Mouse (Mus musculus) bone marrow, adult 2 months (tissue): ENCODE results near the gene Aatk.

Source experiments
- CTCF ChIP-seq: fragments of 200-500 bp; IDR thresholded peaks from 2 replicates; pipeline ENCODE4 v1.5.1; 2011; ENCODE audit warnings: low read length, control low read depth; ENCODE audit not compliant: control insufficient read depth, insufficient read depth
- POLR2A ChIP-seq: fragments of 200-500 bp; IDR thresholded peaks from 2 replicates; pipeline ENCODE4 v1.6.1; 2011; ENCODE audit warnings: low read depth, mild to moderate bottlenecking, control low read depth, low read length, borderline replicate concordance; ENCODE audit not compliant: control insufficient read depth

DNA sequence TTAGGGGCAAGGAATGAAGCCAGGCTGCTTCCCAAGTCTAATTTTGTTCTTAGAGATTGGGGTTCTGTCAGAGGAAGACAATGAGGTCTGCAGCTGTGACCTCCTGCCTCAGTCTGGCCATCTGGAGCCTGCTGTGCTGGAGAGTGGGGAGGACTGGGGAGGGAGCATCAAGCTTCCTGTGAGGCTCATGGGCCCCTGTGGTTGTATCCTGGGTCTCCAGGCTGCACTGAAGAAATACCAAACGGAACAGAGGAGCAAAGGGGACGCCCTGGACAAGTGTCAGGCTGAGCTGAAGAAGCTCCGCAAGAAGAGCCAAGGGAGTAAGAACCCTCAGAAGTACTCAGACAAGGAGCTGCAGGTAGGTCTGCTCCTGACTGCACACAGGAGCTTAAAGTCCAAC is 65.2 kb downstream of the Aatk start:
- TF ChIP-seq POLR2A (no peak), CTCF (no peak)
